Mouse (Mus musculus): ENCODE data around the gene Phldb1.

Gene Phldb1

GRCm38 (mm10) chr9:44726431-44727146 is 8.4 kb downstream of the Phldb1 start:
- no peak for DNase-seq (ENCODE audit: low spot score in 2 of 2)

- no peak for DNase-seq (ENCODE audit: low spot score in 2 of 2)
Measured at GRCm38 (mm10) chr9:44724665-44725064, 10.3 kb downstream of the Phldb1 start.

GRCm38 (mm10) chr9:44724223-44724622 is 10.8 kb downstream of the Phldb1 start:
- DNase-seq (ENCODE audit: low spot score in 2 of 2) = no peak

- DNase-seq (ENCODE audit: low spot score in 2 of 2) = no peak
Measured at GRCm38 (mm10) chr9:44723521-44724041, 11.4 kb downstream of the Phldb1 start.

GRCm38 (mm10) chr9:44723008-44723407 is 12.0 kb downstream of the Phldb1 start:
- no peak for DNase-seq (ENCODE audit: low spot score in 2 of 2)

- DNase-seq (ENCODE audit: low spot score in 2 of 2) = no peak
Measured at GRCm38 (mm10) chr9:44722575-44722974, 12.4 kb downstream of the Phldb1 start.

GRCm38 (mm10) chr9:44721877-44722186 is 13.2 kb downstream of the Phldb1 start:
- no peak for DNase-seq (ENCODE audit: low spot score in 2 of 2)

GRCm38 (mm10) chr9:44721154-44721876 is 13.7 kb downstream of the Phldb1 start:
- DNase-seq (ENCODE audit: low spot score in 2 of 2) = peak in 1 of 2 experiments; percentile 55

GRCm38 (mm10) chr9:44720358-44721153 is 14.4 kb downstream of the Phldb1 start:
- no peak for DNase-seq (ENCODE audit: low spot score in 2 of 2)

GRCm38 (mm10) chr9:44719632-44720357 is 15.2 kb downstream of the Phldb1 start:
- no peak for DNase-seq (ENCODE audit: low spot score in 2 of 2)

- no peak for DNase-seq (ENCODE audit: low spot score in 2 of 2)
Measured at GRCm38 (mm10) chr9:44718937-44719631, 15.9 kb downstream of the Phldb1 start.

- DNase-seq (ENCODE audit: low spot score in 2 of 2) = no peak
Measured at GRCm38 (mm10) chr9:44717822-44718242, 17.2 kb downstream of the Phldb1 start.

GRCm38 (mm10) chr9:44716997-44717821 is 17.8 kb downstream of the Phldb1 start:
- DNase-seq (ENCODE audit: low spot score in 2 of 2) = no peak

GRCm38 (mm10) chr9:44715705-44716362 is 19.2 kb downstream of the Phldb1 start:
- DNase-seq (ENCODE audit: low spot score in 2 of 2) = no peak

GRCm38 (mm10) chr9:44715109-44715508 is 19.9 kb downstream of the Phldb1 start:
- no peak for DNase-seq (ENCODE audit: low spot score in 2 of 2)

GRCm38 (mm10) chr9:44713574-44713973 is 21.4 kb downstream of the Phldb1 start:
- no peak for DNase-seq (ENCODE audit: low spot score in 2 of 2)

GRCm38 (mm10) chr9:44713080-44713479 is 21.9 kb downstream of the Phldb1 start:
- no peak for DNase-seq (ENCODE audit: low spot score in 2 of 2)

GRCm38 (mm10) chr9:44711602-44712001 is 23.4 kb downstream of the Phldb1 start:
- no peak for DNase-seq (ENCODE audit: low spot score in 2 of 2)

GRCm38 (mm10) chr9:44710213-44710612 is 24.8 kb downstream of the Phldb1 start:
- DNase-seq (ENCODE audit: low spot score in 2 of 2) = no peak

- peak in 1 of 2 experiments; percentile 51 for DNase-seq (ENCODE audit: low spot score in 2 of 2)
Measured at GRCm38 (mm10) chr9:44709600-44709999, 25.4 kb downstream of the Phldb1 start.
